ENCODE assay signal across 8 mouse cellular contexts in genomic region chr12:72664735-72665337, GRCm38 (mm10). TPM values are rescaled to one million over a fixed set of nuclear protein-coding genes. Genes with fewer than 3 reads are reported as not detected.
DNase-seq lines count a peak whose midpoint lies in the region; ATAC-seq and TF ChIP-seq lines count a peak whose summit lies in the region.

Dhrs7 (minus strand) TSS chr12:72664909.

- peak within 1 kb of the TSS; percentile 89 for H3K4me3 ChIP-seq in bone marrow macrophage, adult 2 months (ENCODE audit: insufficient read depth, low read length)
- H3K4me3 ChIP-seq in embryonic fibroblast, embryonic 13.5 days (ENCODE audit: insufficient read depth, low read length) = peak within 1 kb of the TSS; percentile 81
- peak within 1 kb of the TSS; percentile 61 for H3K4me3 ChIP-seq in kidney, embryonic 14.5 days (ENCODE audit: low read length)
- peak within 1 kb of the TSS; percentile 58 for H3K4me3 ChIP-seq in limb, embryonic 14.5 days (replicated peaks; ENCODE audit: low read length)
- peak within 1 kb of the TSS; percentile 56 for H3K4me3 ChIP-seq in midbrain, embryonic 16.5 days (ENCODE audit: low read depth, low read length)

- H3K9ac ChIP-seq in kidney, embryonic 14.5 days (ENCODE audit: low read depth, low read length) = peak within 1 kb of the TSS; percentile 52
- H3K9ac ChIP-seq in limb, embryonic 14.5 days (ENCODE audit: low read depth, low read length, severe bottlenecking) = peak within 1 kb of the TSS; percentile 58
- H3K9ac ChIP-seq in midbrain, embryonic 16.5 days (ENCODE audit: low read depth, low read length) = peak within 1 kb of the TSS; percentile 71

- H3K36me3 ChIP-seq in kidney, embryonic 14.5 days (ENCODE audit: control insufficient read depth, insufficient read depth, low read length) = no peaks in the 10 kb centered on the region
- H3K36me3 ChIP-seq in limb, embryonic 14.5 days (ENCODE audit: control insufficient read depth, insufficient read depth, low read length) = no peaks in the 10 kb centered on the region
- no peaks in the 10 kb centered on the region for H3K36me3 ChIP-seq in midbrain, embryonic 16.5 days (ENCODE audit: control insufficient read depth, insufficient read depth, low read length)

- TF ChIP-seq POLR2A in bone marrow macrophage, adult 2 months (IDR thresholded peaks at IDR 0.05; ENCODE audit: borderline replicate concordance, low read depth, low read length) = 0 out of 2 replicates have a peak, but pooled peaks have one; percentile 51
- TF ChIP-seq POLR2A in embryonic fibroblast, embryonic 13.5 days (IDR thresholded peaks at IDR 0.05; ENCODE audit: low read depth, low read length) = peak; percentile 83
- no peak for TF ChIP-seq POLR2A in limb, embryonic 14.5 days (IDR thresholded peaks at IDR 0.05; ENCODE audit: borderline replicate concordance, extremely low read depth, insufficient read depth, insufficient read length)

- peak within 1 kb of the TSS; percentile 88 for H3K4me2 ChIP-seq in kidney, embryonic 14.5 days (replicated peaks; ENCODE audit: low read depth, low read length)
- H3K4me2 ChIP-seq in limb, embryonic 14.5 days (replicated peaks; ENCODE audit: low read depth, low read length, severe bottlenecking) = peak within 1 kb of the TSS; percentile 91
- H3K4me2 ChIP-seq in midbrain, embryonic 16.5 days (ENCODE audit: low read length) = peak within 1 kb of the TSS; percentile 81

- peak; percentile 92 for ATAC-seq in kidney, embryonic 14.5 days (ENCODE audit: low FRiP score, low TSS enrichment)
- ATAC-seq in limb, embryonic 14.5 days (ENCODE audit: low FRiP score, low read depth) = peak; percentile 85
- ATAC-seq in midbrain, embryonic 16.5 days = peak; percentile 93

- WGBS in kidney, embryonic 14.5 days = 2% methylated on average over 33 of the region's 33 CpGs
- 2% methylated on average over 33 of the region's 33 CpGs for WGBS in limb, embryonic 14.5 days
- WGBS in midbrain, embryonic 16.5 days = 2% methylated on average over 33 of the region's 33 CpGs

- H3K9me3 ChIP-seq in kidney, embryonic 14.5 days (ENCODE audit: control insufficient read depth, low read length) = no peaks in the 10 kb centered on the region; the same call in 1 of the 2 replicates
- H3K9me3 ChIP-seq in limb, embryonic 14.5 days (ENCODE audit: control insufficient read depth, low read length) = no peaks in the 10 kb centered on the region
- no peaks in the 10 kb centered on the region for H3K9me3 ChIP-seq in midbrain, embryonic 16.5 days (replicated peaks; ENCODE audit: control insufficient read depth, low read length, poor library complexity, severe bottlenecking)

- no peaks in the 10 kb centered on the region for H3K27me3 ChIP-seq in kidney, embryonic 14.5 days (ENCODE audit: control insufficient read depth, insufficient read depth, low read length)
- H3K27me3 ChIP-seq in limb, embryonic 14.5 days (ENCODE audit: control insufficient read depth, insufficient read depth, low read length) = no peaks in the 10 kb centered on the region
- no peaks in the 10 kb centered on the region for H3K27me3 ChIP-seq in midbrain, embryonic 16.5 days (ENCODE audit: control insufficient read depth, insufficient read depth, low read depth, low read length)

- TF ChIP-seq CTCF in bone marrow macrophage, adult 2 months (IDR thresholded peaks at IDR 0.05; ENCODE audit: low read depth, low read length) = no peak
- no peak for TF ChIP-seq CTCF in embryonic fibroblast, embryonic 13.5 days (IDR thresholded peaks at IDR 0.05; ENCODE audit: borderline replicate concordance, insufficient read depth, low read length)

- peak; percentile 90 for DNase-seq in A20 (ENCODE audit: low read depth, low spot score)
- peak; percentile 94 to 96 for DNase-seq in heart, adult 9 months (ENCODE audit: low spot score in 2 of 2)
- DNase-seq in limb, embryonic 14.5 days (ENCODE audit: low spot score) = peak; percentile 69
- peak; percentile 49 to 82 for DNase-seq in spleen, postnatal 10 days (ENCODE audit: low spot score in 2 of 2)

- peak within 1 kb of the TSS; percentile 76 for H3K27ac ChIP-seq in bone marrow macrophage, adult 2 months (ENCODE audit: insufficient read depth, low read depth, low read length)
- peak within 1 kb of the TSS; percentile 84 for H3K27ac ChIP-seq in embryonic fibroblast, embryonic 13.5 days (ENCODE audit: insufficient read depth, low read length)
- H3K27ac ChIP-seq in kidney, embryonic 14.5 days (ENCODE audit: low read depth, low read length) = 0 out of 2 replicates have a peak within 1 kb of the TSS, but pooled peaks have one; percentile 11
- no peak within 1 kb of the TSS for H3K27ac ChIP-seq in limb, embryonic 14.5 days (replicated peaks; ENCODE audit: low read depth, low read length)
- H3K27ac ChIP-seq in midbrain, embryonic 16.5 days (ENCODE audit: low read length) = peak within 1 kb of the TSS; percentile 30

- peaks cover 17% of the 10 kb centered on the region for H3K4me1 ChIP-seq in bone marrow macrophage, adult 2 months (ENCODE audit: control insufficient read depth, insufficient read depth, low read length)
- no peaks in the 10 kb centered on the region for H3K4me1 ChIP-seq in embryonic fibroblast, embryonic 13.5 days (ENCODE audit: control insufficient read depth, insufficient read depth, low read length)
- peaks cover 7% of the 10 kb centered on the region; the same call in 1 of the 2 replicates for H3K4me1 ChIP-seq in kidney, embryonic 14.5 days (ENCODE audit: control insufficient read depth, insufficient read depth, low read length)
- 0 out of 2 replicates have a peak, but pooled peaks cover 3% of the 10 kb centered on the region for H3K4me1 ChIP-seq in limb, embryonic 14.5 days (ENCODE audit: control insufficient read depth, insufficient read depth, low read length)
- H3K4me1 ChIP-seq in midbrain, embryonic 16.5 days (ENCODE audit: control insufficient read depth, insufficient read depth, low read length) = peaks cover 11% of the 10 kb centered on the region

RNA-seq across cellular contexts. Expression of gene Dhrs7, which starts in this region (rescaled TPM):
- 52.0 and 60.2 TPM in 2 replicates for polyA plus RNA-seq in bone marrow macrophage, adult 2 months (2012; ENCODE audit: insufficient read depth, insufficient read length, missing spikeins)
- 21.9 and 31.6 TPM in 2 replicates for polyA plus RNA-seq in embryonic fibroblast, embryonic 13.5 days (2011; ENCODE audit: insufficient read length, low read depth, missing spikeins)
- polyA plus RNA-seq in kidney, embryonic 14.5 days (2014; fragmentation: Nextera tagmentation; extraction: Ambion mirVana) = 7.1 and 8.7 TPM in 2 replicates
- polyA plus RNA-seq in limb, embryonic 14.5 days (2012; rRNA removed) = 13.5 and 18.6 TPM in 2 replicates
- 31.2 and 38.6 TPM in 2 replicates for polyA plus RNA-seq in limb, embryonic 14.5 days (2014; fragmentation: Nextera tagmentation; extraction: Ambion mirVana)
- 12.3 and 16.6 TPM in 2 replicates for polyA plus RNA-seq in midbrain, embryonic 16.5 days (2015; fragmentation: Nextera tagmentation; extraction: Ambion mirVana)
